Mouse (Mus musculus): ENCODE data around the gene Tex44. TPM values are rescaled to one million over a fixed set of nuclear protein-coding genes. Genes with fewer than 3 reads are reported as not detected.

Gene Tex44
- not detected in 2 replicates for polyA plus RNA-seq (2014; fragmentation: Nextera tagmentation; extraction: Ambion mirVana)

DNA sequence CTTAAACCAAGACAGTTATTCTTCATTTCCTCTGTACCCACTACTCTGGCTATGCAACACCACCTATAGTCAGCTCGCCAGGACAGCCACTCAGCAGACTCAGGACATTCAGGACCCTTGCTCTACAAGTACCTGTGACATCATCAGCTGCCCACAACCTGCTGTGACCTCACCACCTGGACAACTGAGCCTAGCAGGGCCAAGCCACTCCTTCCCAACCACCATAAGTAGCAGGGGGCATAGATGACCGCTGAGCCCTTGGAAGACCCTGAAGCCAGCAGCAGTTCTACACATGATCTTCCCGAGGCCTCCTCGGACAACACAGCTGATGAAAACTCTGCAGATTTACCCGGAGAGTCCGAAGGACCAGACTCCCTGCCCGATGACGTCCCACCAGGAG is at the start of gene Tex44, which contains the start of gene Nmur1:
Tex44 (plus strand) TSS at position 202 of the 400 bp plus-strand sequence.
Nmur1 (minus strand) TSS at position 101 of the 400 bp plus-strand sequence.
- 96% methylated on average over 8 of the region's 8 CpGs for WGBS
- Histone ChIP-seq H3K9ac (ENCODE audit: low read depth, low read length) (no peak within 1 kb of the TSS), H3K4me1 (ENCODE audit: control insufficient read depth, insufficient read depth, low read length) (peaks cover 3% of the 10 kb centered on the region; the same call in 1 of the 2 replicates), H3K9me3 (ENCODE audit: control insufficient read depth, low read length) (no peaks in the 10 kb centered on the region), H3K27me3 (ENCODE audit: control insufficient read depth, insufficient read depth, low read length) (no peaks in the 10 kb centered on the region), H3K4me2 (replicated peaks; ENCODE audit: low read depth, low read length) (no peak within 1 kb of the TSS), H3K36me3 (ENCODE audit: control insufficient read depth, insufficient read depth, low read length) (no peaks in the 10 kb centered on the region), H3K27ac (ENCODE audit: low read depth, low read length) (no peak within 1 kb of the TSS), H3K4me3 (ENCODE audit: low read length) (no peak within 1 kb of the TSS)
- no peak for ATAC-seq (ENCODE audit: low FRiP score, low TSS enrichment)

DNA sequence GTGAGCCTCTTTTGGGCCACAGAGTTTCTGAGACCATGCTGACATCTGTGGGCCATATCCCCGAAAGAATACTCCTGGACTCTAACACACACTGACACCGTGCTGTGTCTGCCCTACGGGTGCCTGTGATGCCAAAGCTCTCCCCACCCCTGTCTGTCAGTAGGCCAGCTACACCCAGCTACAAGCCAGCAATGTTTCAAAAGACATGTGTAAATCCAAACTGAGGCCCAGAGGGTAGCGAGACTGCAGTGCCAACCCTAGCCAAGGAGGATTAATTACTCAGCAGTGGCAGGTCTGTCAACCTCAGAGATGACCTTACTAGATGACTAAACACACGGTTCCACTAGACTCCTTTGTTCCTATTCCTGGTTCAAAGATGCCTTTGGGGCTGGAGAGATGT is 49.8 kb upstream of the Tex44 start:
- no peaks in the 10 kb centered on the region for H3K36me3 ChIP-seq (ENCODE audit: control insufficient read depth, insufficient read depth, low read length)
- H3K27ac ChIP-seq (ENCODE audit: low read depth, low read length), result no peak overlapping the region
- H3K4me2 ChIP-seq (replicated peaks; ENCODE audit: low read depth, low read length), result no peak overlapping the region
- WGBS, result 72% methylated on average over 5 of the region's 5 CpGs
- ATAC-seq (ENCODE audit: low FRiP score, low TSS enrichment), result no peak
- H3K27me3 ChIP-seq (ENCODE audit: control insufficient read depth, insufficient read depth, low read length), result no peaks in the 10 kb centered on the region
- H3K9me3 ChIP-seq (ENCODE audit: control insufficient read depth, low read length), result no peaks in the 10 kb centered on the region
- H3K9ac ChIP-seq (ENCODE audit: low read depth, low read length), result no peak overlapping the region
- H3K4me3 ChIP-seq (ENCODE audit: low read length), result no peak overlapping the region
- H3K4me1 ChIP-seq (ENCODE audit: control insufficient read depth, insufficient read depth, low read length), result peaks cover 11% of the 10 kb centered on the region

DNA sequence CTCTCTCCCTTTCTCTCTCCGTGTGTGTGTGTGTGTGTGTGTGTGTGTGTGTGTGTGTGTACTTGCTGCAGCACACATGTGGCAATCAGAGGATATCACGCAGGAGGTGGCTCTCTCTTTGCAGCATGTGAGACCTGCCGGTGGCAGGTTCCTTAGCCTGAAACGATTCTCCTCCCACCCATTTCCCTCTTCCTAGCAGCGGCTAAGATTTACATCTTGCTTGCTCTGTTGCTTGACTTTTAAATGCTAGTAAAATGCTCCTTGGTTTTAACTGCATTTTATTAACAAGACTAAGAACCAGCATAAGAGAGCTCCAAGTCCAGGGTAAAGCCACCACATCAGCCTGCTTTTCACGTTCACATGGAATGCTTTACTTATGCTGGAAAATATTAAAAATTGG is 47.5 kb upstream of the Tex44 start:
- WGBS, result 15% methylated on average over 6 of the region's 6 CpGs
- Histone ChIP-seq H3K9ac (ENCODE audit: low read depth, low read length) (no peak overlapping the region), H3K36me3 (ENCODE audit: control insufficient read depth, insufficient read depth, low read length) (no peaks in the 10 kb centered on the region), H3K4me3 (ENCODE audit: low read length) (no peak overlapping the region), H3K9me3 (ENCODE audit: control insufficient read depth, low read length) (no peaks in the 10 kb centered on the region), H3K4me1 (ENCODE audit: control insufficient read depth, insufficient read depth, low read length) (peaks cover 11% of the 10 kb centered on the region), H3K27me3 (ENCODE audit: control insufficient read depth, insufficient read depth, low read length) (no peaks in the 10 kb centered on the region), H3K27ac (ENCODE audit: low read depth, low read length) (no peak overlapping the region), H3K4me2 (replicated peaks; ENCODE audit: low read depth, low read length) (no peak overlapping the region)
- ATAC-seq (ENCODE audit: low FRiP score, low TSS enrichment), result no peak

DNA sequence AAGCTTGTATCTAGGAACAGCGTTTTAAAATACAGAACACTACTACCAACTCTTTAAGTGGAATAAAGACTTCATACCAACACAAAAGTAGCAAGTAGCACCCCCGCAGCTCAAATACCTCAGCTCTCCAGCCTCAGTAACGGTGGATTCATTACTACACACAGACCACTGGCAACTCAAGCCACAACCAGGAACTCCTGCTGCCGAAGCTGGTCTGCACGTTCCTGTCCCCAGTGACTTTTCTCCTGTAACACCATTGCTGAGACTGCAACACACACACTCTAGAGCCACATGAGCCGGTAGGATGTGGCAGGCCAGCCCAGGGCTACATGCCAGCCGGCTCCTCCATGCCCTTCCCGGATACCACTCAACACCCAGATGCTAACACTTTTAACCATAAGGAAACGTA is 47.0 kb upstream of the Tex44 start:
- Histone ChIP-seq H3K4me3 (ENCODE audit: low read length) (no peak overlapping the region), H3K4me1 (ENCODE audit: control insufficient read depth, insufficient read depth, low read length) (peaks cover 11% of the 10 kb centered on the region), H3K4me2 (replicated peaks; ENCODE audit: low read depth, low read length) (no peak overlapping the region), H3K27ac (ENCODE audit: low read depth, low read length) (no peak overlapping the region), H3K27me3 (ENCODE audit: control insufficient read depth, insufficient read depth, low read length) (no peaks in the 10 kb centered on the region), H3K9ac (ENCODE audit: low read depth, low read length) (no peak overlapping the region), H3K36me3 (ENCODE audit: control insufficient read depth, insufficient read depth, low read length) (no peaks in the 10 kb centered on the region), H3K9me3 (ENCODE audit: control insufficient read depth, low read length) (no peaks in the 10 kb centered on the region)
- no peak for ATAC-seq (ENCODE audit: low FRiP score, low TSS enrichment)
- WGBS, result 64% methylated on average over 9 of the region's 9 CpGs

DNA sequence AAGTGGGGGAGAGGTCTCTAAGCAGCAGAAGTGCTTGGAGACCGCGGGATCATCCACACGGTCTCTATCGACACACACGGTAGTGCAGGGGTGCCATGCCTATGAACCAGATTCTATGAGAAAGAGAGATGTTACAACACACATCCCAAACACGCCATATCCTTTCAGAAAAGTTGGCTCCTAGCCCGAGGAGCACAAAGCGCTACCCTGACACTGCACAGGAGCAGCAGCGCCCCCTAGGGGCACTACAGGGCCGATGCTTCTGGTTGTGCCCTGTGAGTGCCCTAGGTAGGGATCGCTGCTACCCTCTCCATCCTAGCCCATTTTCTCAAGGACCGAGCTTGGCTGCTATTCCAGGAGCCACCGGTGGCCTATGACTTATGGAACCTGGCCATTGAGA is 45.1 kb upstream of the Tex44 start:
- H3K27ac ChIP-seq (ENCODE audit: low read depth, low read length), result no peak overlapping the region
- H3K36me3 ChIP-seq (ENCODE audit: control insufficient read depth, insufficient read depth, low read length), result no peaks in the 10 kb centered on the region
- H3K9me3 ChIP-seq (ENCODE audit: control insufficient read depth, low read length), result no peaks in the 10 kb centered on the region
- H3K9ac ChIP-seq (ENCODE audit: low read depth, low read length), result no peak overlapping the region
- no peaks in the 10 kb centered on the region for H3K27me3 ChIP-seq (ENCODE audit: control insufficient read depth, insufficient read depth, low read length)
- 39% methylated on average over 13 of the region's 13 CpGs for WGBS
- peaks cover 11% of the 10 kb centered on the region for H3K4me1 ChIP-seq (ENCODE audit: control insufficient read depth, insufficient read depth, low read length)
- no peak; the same call in 1 of the 2 replicates for ATAC-seq (ENCODE audit: low FRiP score, low TSS enrichment)
- 0 out of 2 replicates have a peak overlapping the region, but pooled peaks have one; percentile 8 for H3K4me2 ChIP-seq (replicated peaks; ENCODE audit: low read depth, low read length)
- no peak overlapping the region for H3K4me3 ChIP-seq (ENCODE audit: low read length)

DNA sequence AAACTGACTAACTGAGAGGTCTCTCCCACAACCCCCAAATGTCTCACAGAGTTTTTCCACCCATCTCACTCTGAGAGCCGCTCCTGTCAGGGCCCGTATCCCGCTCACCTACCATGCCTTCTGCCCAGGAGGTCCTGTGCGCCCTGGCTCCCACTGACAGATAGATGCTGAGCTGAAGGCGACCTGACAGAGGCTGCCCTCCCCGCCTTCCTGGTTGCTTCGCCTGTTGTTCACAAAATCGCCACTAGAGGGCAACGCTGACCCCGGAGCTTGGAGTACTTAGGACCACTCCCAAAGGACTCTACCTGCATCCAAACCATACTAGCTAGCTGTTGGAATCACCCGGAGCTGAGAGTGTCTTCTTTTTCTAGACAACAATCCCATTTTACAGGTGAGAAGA is 36.9 kb upstream of the Tex44 start:
- H3K9ac ChIP-seq (ENCODE audit: low read depth, low read length), result no peak overlapping the region
- WGBS, result 2% methylated on average over 11 of the region's 11 CpGs
- H3K4me2 ChIP-seq (replicated peaks; ENCODE audit: low read depth, low read length), result no peak overlapping the region
- ATAC-seq (ENCODE audit: low FRiP score, low TSS enrichment), result 0 out of 2 replicates have a peak, but pooled peaks have one; percentile 74
- no peak overlapping the region for H3K27ac ChIP-seq (ENCODE audit: low read depth, low read length)
- H3K9me3 ChIP-seq (ENCODE audit: control insufficient read depth, low read length), result no peaks in the 10 kb centered on the region
- H3K27me3 ChIP-seq (ENCODE audit: control insufficient read depth, insufficient read depth, low read length), result no peaks in the 10 kb centered on the region
- H3K4me1 ChIP-seq (ENCODE audit: control insufficient read depth, insufficient read depth, low read length), result no peaks in the 10 kb centered on the region
- H3K4me3 ChIP-seq (ENCODE audit: low read length), result no peak overlapping the region
- no peaks in the 10 kb centered on the region for H3K36me3 ChIP-seq (ENCODE audit: control insufficient read depth, insufficient read depth, low read length)

DNA sequence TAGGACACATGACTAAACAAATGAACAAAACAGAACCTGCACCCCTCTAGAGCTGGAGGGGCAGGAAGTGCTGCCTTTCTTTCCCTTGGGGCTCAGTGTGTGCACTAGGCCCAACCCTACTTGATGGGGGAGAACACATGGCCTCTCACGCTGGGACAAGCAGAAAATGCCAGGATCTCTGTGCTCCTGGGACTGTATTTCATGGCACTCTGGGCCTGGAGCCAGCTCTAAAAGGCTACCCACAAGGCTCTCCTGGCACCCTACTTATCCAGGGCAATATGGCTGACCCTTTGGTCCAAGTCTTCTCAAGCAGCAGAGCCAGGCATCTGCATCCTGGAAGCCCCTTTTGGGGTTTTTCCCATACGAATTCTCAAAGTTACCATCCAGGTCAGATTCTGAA is 34.7 kb upstream of the Tex44 start:
- ATAC-seq (ENCODE audit: low FRiP score, low TSS enrichment), result no peak
- H3K4me3 ChIP-seq (ENCODE audit: low read length), result no peak overlapping the region
- 53% methylated on average over 2 of the region's 2 CpGs for WGBS

DNA sequence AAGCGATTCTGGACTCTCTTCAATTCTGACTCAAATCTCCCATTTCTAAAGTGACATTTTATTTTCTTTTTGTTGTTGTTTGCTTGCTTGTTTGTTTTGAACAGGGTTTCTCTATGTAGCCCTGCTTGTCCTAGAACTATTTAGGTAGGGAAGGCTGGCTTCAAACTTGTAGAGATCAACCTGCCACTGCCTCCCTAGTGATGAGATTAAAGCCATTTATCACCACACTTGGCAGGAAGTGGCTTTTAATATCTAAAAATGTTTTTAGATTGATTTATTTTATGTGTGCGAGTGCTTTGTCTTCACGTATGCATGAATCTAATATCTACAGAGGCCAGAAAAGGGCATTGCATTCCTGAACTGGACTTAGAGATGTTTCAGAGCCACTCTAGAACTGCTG is 32.9 kb upstream of the Tex44 start:
- no peaks in the 10 kb centered on the region for H3K9me3 ChIP-seq (ENCODE audit: control insufficient read depth, low read length)
- H3K27me3 ChIP-seq (ENCODE audit: control insufficient read depth, insufficient read depth, low read length), result no peaks in the 10 kb centered on the region
- no peak overlapping the region for H3K9ac ChIP-seq (ENCODE audit: low read depth, low read length)
- no peaks in the 10 kb centered on the region for H3K36me3 ChIP-seq (ENCODE audit: control insufficient read depth, insufficient read depth, low read length)
- no peak overlapping the region for H3K4me2 ChIP-seq (replicated peaks; ENCODE audit: low read depth, low read length)
- no peak overlapping the region for H3K4me3 ChIP-seq (ENCODE audit: low read length)
- no peak for ATAC-seq (ENCODE audit: low FRiP score, low TSS enrichment)
- H3K4me1 ChIP-seq (ENCODE audit: control insufficient read depth, insufficient read depth, low read length), result no peaks in the 10 kb centered on the region
- 84% methylated on average over 3 of the region's 3 CpGs for WGBS
- H3K27ac ChIP-seq (ENCODE audit: low read depth, low read length), result no peak overlapping the region

More for the DNA sequence above, 34.7 kb upstream of the Tex44 start:
- Histone ChIP-seq H3K9ac (ENCODE audit: low read depth, low read length) (no peak overlapping the region), H3K27ac (ENCODE audit: low read depth, low read length) (no peak overlapping the region), H3K27me3 (ENCODE audit: control insufficient read depth, insufficient read depth, low read length) (no peaks in the 10 kb centered on the region), H3K36me3 (ENCODE audit: control insufficient read depth, insufficient read depth, low read length) (no peaks in the 10 kb centered on the region), H3K4me1 (ENCODE audit: control insufficient read depth, insufficient read depth, low read length) (no peaks in the 10 kb centered on the region), H3K9me3 (ENCODE audit: control insufficient read depth, low read length) (no peaks in the 10 kb centered on the region), H3K4me2 (replicated peaks; ENCODE audit: low read depth, low read length) (no peak overlapping the region)

DNA sequence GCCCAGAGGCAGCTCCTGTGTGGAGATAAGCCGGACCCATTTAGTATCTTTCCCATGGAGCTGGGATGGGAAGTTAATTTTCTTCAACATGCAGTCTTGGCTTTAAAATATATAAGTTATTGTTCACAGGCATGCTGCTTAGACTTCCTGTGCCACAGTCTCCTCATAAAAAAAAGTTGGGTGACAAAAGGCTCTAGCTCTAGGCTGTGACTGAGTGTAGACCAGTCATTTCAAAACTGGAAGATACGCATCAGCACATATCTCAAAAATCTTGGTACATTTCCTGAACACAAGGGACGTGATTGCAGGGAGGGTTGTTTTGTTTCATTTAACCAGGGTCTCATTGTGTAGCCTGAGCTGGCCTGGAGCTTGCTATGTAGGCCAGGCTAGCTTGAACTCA is 31.9 kb upstream of the Tex44 start:
- Histone ChIP-seq H3K27ac (ENCODE audit: low read depth, low read length) (no peak overlapping the region), H3K4me1 (ENCODE audit: control insufficient read depth, insufficient read depth, low read length) (no peaks in the 10 kb centered on the region), H3K27me3 (ENCODE audit: control insufficient read depth, insufficient read depth, low read length) (no peaks in the 10 kb centered on the region), H3K4me2 (replicated peaks; ENCODE audit: low read depth, low read length) (no peak overlapping the region), H3K9me3 (ENCODE audit: control insufficient read depth, low read length) (no peaks in the 10 kb centered on the region), H3K4me3 (ENCODE audit: low read length) (no peak overlapping the region), H3K9ac (ENCODE audit: low read depth, low read length) (no peak overlapping the region), H3K36me3 (ENCODE audit: control insufficient read depth, insufficient read depth, low read length) (no peaks in the 10 kb centered on the region)
- no peak for ATAC-seq (ENCODE audit: low FRiP score, low TSS enrichment)
- WGBS, result 84% methylated on average over 3 of the region's 3 CpGs
